Mouse (Mus musculus): Measurements from ENCODE around the gene Antxr1.

GRCm38 (mm10) chr6:87189755-87190154 is 145.9 kb downstream of the Antxr1 start:
- no peak for TF ChIP-seq CTCF (IDR thresholded peaks at IDR 0.05; ENCODE audit: borderline replicate concordance, insufficient read depth, low read length)
- TF ChIP-seq POLR2A (IDR thresholded peaks at IDR 0.05; ENCODE audit: low read depth, low read length) = no peak

All from embryonic fibroblast, embryonic 13.5 days (primary cell).